Mouse (Mus musculus): ENCODE results near the gene Oasl1. TPM values are rescaled to one million over a fixed set of nuclear protein-coding genes. Genes with fewer than 3 reads are reported as not detected.
"Not testable (repeated sequence)": the region's sequence is repeated elsewhere in the genome, so short reads cannot be mapped to it uniquely, and the experiment has no call there.

The Oasl1 gene
- polyA plus RNA-seq, 2 experiments = 0.39 to 0.59 TPM

DNA sequence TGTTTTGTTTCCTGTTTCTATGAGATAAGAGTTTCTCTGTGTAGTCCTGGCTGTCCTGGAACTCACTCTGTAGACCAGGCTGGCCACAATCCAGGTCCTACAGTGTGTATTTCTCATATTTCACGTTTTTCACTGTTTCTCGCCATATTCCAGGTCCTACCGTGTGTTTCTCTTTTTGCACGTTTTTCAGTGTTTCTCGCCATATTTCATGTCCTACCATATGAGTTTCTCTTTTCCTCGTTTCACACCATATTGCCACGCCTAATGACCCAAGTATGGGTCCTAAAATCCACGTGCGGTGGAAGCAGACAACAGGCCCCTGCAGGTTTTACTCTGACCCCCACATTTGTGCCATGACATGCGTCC, 691 bp upstream of the Oasl1 start:
- Histone ChIP-seq H3K9ac (ENCODE audit: low read depth, low read length, severe bottlenecking) (no peak overlapping the region), H3K36me3 (ENCODE audit: control insufficient read depth, insufficient read depth, low read length) (no peaks in the 10 kb centered on the region), H3K4me2 (replicated peaks; ENCODE audit: low read depth, low read length, severe bottlenecking) (no peak overlapping the region), H3K27me3 (ENCODE audit: control insufficient read depth, insufficient read depth, low read length) (no peaks in the 10 kb centered on the region), H3K9me3 (ENCODE audit: control insufficient read depth, low read length) (no peaks in the 10 kb centered on the region), H3K4me3 (replicated peaks; ENCODE audit: low read length) (no peak overlapping the region), H3K4me1 (ENCODE audit: control insufficient read depth, insufficient read depth, low read length) (peaks cover 7% of the 10 kb centered on the region; the same call in 1 of the 2 replicates), H3K27ac (replicated peaks; ENCODE audit: low read depth, low read length) (no peak overlapping the region)
- DNase-seq (ENCODE audit: low spot score) (no peak), ATAC-seq (ENCODE audit: low FRiP score, low read depth) (no peak)
- TF ChIP-seq POLR2A (IDR thresholded peaks at IDR 0.05; ENCODE audit: borderline replicate concordance, extremely low read depth, insufficient read depth, insufficient read length) = no peak
- WGBS = 54% methylated on average over 10 of the region's 10 CpGs

DNA sequence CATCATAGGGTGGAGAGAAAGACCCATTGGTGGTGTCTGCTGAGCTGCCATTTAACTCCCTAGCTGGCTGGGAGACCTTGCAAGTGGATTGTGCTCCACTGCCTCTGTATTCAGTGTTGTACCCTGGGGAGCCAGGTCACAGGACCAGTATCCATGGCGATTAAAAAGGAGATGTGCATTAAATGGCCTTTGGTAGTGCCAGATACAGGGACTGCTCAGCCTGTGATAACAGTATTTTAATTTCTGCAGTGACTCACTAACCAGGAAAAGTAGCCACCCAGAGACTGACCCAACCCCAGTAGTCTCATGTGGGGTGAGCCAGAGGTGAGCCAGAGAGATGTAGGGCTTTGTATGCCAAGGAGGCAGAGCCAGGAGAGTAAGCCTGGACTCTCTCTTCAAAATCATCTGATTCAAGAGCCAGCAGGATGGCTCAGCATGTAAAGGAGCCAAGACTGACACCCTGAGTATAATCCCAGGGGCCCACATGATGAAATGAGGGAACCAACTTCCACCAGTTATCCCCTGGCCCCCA, 3.2 kb downstream of the Oasl1 start:
- DNase-seq (ENCODE audit: low spot score) (no peak), ATAC-seq (ENCODE audit: low FRiP score, low read depth) (no peak)
- 65% methylated on average over 1 of the region's 1 CpGs for WGBS
- no peak overlapping the region for H3K27ac ChIP-seq (replicated peaks; ENCODE audit: low read depth, low read length)
- H3K4me2 ChIP-seq (replicated peaks; ENCODE audit: low read depth, low read length, severe bottlenecking) = no peak overlapping the region
- TF ChIP-seq POLR2A (IDR thresholded peaks at IDR 0.05; ENCODE audit: borderline replicate concordance, extremely low read depth, insufficient read depth, insufficient read length) = no peak
- H3K9me3 ChIP-seq (ENCODE audit: control insufficient read depth, low read length) = no peaks in the 10 kb centered on the region
- H3K4me3 ChIP-seq (replicated peaks; ENCODE audit: low read length) = no peak overlapping the region
- no peak overlapping the region for H3K9ac ChIP-seq (ENCODE audit: low read depth, low read length, severe bottlenecking)
- peaks cover 7% of the 10 kb centered on the region; the same call in 1 of the 2 replicates for H3K4me1 ChIP-seq (ENCODE audit: control insufficient read depth, insufficient read depth, low read length)
- no peaks in the 10 kb centered on the region for H3K36me3 ChIP-seq (ENCODE audit: control insufficient read depth, insufficient read depth, low read length)
- no peaks in the 10 kb centered on the region for H3K27me3 ChIP-seq (ENCODE audit: control insufficient read depth, insufficient read depth, low read length)

DNA sequence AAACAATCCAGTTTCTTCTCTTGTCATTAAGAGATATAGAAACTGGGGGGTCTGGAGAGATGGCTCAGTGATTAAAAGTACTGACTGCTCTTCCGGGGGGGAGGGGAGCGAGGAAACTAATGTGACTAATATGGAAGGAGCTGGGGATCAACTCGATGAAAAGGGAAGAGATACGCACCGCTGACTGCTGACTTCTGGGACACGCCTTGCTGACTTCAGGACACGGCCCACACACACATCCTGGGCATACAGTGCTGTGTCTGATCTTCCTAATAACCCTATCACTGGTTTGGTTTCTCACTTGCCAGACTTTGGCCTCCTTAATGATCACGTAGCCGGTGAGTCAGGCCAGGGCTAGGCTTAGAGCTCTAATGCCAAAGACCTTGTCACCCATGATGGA, 3.7 kb downstream of the Oasl1 start:
- Histone ChIP-seq H3K36me3 (ENCODE audit: control insufficient read depth, insufficient read depth, low read length) (no peaks in the 10 kb centered on the region), H3K4me3 (replicated peaks; ENCODE audit: low read length) (no peak overlapping the region), H3K27ac (replicated peaks; ENCODE audit: low read depth, low read length) (no peak overlapping the region), H3K4me1 (ENCODE audit: control insufficient read depth, insufficient read depth, low read length) (peaks cover 7% of the 10 kb centered on the region; the same call in 1 of the 2 replicates), H3K9me3 (ENCODE audit: control insufficient read depth, low read length) (no peaks in the 10 kb centered on the region), H3K27me3 (ENCODE audit: control insufficient read depth, insufficient read depth, low read length) (no peaks in the 10 kb centered on the region), H3K4me2 (replicated peaks; ENCODE audit: low read depth, low read length, severe bottlenecking) (no peak overlapping the region), H3K9ac (ENCODE audit: low read depth, low read length, severe bottlenecking) (no peak overlapping the region)
- DNase-seq (ENCODE audit: low spot score) (no peak), ATAC-seq (ENCODE audit: low FRiP score, low read depth) (no peak)
- TF ChIP-seq POLR2A (IDR thresholded peaks at IDR 0.05; ENCODE audit: borderline replicate concordance, extremely low read depth, insufficient read depth, insufficient read length) = no peak
- 81% methylated on average over 9 of the region's 9 CpGs for WGBS

DNA sequence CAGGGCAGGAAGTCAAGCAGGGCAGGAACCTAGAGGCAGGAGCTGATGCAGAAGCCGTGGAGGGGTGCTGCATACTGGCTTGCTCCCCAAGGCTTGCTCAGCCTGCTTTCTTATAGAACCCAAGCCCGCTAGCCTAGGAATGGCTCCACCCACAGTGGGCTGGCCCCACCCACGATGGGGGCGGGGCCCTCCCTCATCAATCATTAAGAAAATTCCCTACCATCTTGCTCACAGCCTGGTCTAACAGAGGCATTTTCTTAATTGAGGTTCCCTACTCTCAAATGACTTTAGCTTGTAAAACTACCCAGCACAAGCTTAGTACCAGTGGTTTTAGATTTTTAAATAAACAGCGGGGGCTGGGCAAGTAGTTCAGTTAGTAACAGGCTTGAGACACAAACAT, 8.6 kb downstream of the Oasl1 start:
- Histone ChIP-seq H3K9ac (ENCODE audit: low read depth, low read length, severe bottlenecking) (no peak overlapping the region), H3K27me3 (ENCODE audit: control insufficient read depth, insufficient read depth, low read length) (no peaks in the 10 kb centered on the region), H3K4me1 (ENCODE audit: control insufficient read depth, insufficient read depth, low read length) (no peaks in the 10 kb centered on the region), H3K9me3 (ENCODE audit: control insufficient read depth, low read length) (no peaks in the 10 kb centered on the region), H3K36me3 (ENCODE audit: control insufficient read depth, insufficient read depth, low read length) (no peaks in the 10 kb centered on the region), H3K4me2 (replicated peaks; ENCODE audit: low read depth, low read length, severe bottlenecking) (no peak overlapping the region), H3K27ac (replicated peaks; ENCODE audit: low read depth, low read length) (no peak overlapping the region), H3K4me3 (replicated peaks; ENCODE audit: low read length) (no peak overlapping the region)
- no peak for ATAC-seq (ENCODE audit: low FRiP score, low read depth)
- no peak for DNase-seq (ENCODE audit: low spot score)
- 58% methylated on average over 4 of the region's 5 CpGs for WGBS
- no peak for TF ChIP-seq POLR2A (IDR thresholded peaks at IDR 0.05; ENCODE audit: borderline replicate concordance, extremely low read depth, insufficient read depth, insufficient read length)

DNA sequence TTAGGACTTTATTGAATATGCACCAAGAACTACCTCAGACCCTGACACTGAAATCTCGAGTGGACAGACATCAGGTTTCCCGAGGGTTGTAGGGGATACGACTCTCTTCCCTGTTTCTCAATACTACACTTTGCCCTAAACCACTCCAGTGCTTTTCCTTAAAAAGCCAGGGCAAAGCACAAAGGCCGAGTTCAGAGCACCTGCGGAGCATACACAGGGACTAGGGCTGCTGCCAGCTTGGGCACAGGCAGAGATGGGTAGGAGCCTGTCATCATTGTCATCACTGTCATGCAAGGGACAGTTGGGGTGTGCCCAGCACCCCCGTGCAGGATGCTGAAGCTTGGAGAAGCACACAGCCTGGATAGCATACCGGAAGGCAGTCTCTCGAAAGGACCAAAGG, 10.2 kb downstream of the Oasl1 start:
- DNase-seq (ENCODE audit: low spot score) = no peak
- Histone ChIP-seq H3K4me2 (replicated peaks; ENCODE audit: low read depth, low read length, severe bottlenecking) (no peak overlapping the region), H3K36me3 (ENCODE audit: control insufficient read depth, insufficient read depth, low read length) (no peaks in the 10 kb centered on the region), H3K4me1 (ENCODE audit: control insufficient read depth, insufficient read depth, low read length) (no peaks in the 10 kb centered on the region), H3K4me3 (replicated peaks; ENCODE audit: low read length) (no peak overlapping the region), H3K9ac (ENCODE audit: low read depth, low read length, severe bottlenecking) (no peak overlapping the region), H3K9me3 (ENCODE audit: control insufficient read depth, low read length) (no peaks in the 10 kb centered on the region), H3K27ac (replicated peaks; ENCODE audit: low read depth, low read length) (no peak overlapping the region), H3K27me3 (ENCODE audit: control insufficient read depth, insufficient read depth, low read length) (no peaks in the 10 kb centered on the region)
- no peak for TF ChIP-seq POLR2A (IDR thresholded peaks at IDR 0.05; ENCODE audit: borderline replicate concordance, extremely low read depth, insufficient read depth, insufficient read length)
- WGBS = 86% methylated on average over 8 of the region's 8 CpGs
- ATAC-seq (ENCODE audit: low FRiP score, low read depth) = no peak

DNA sequence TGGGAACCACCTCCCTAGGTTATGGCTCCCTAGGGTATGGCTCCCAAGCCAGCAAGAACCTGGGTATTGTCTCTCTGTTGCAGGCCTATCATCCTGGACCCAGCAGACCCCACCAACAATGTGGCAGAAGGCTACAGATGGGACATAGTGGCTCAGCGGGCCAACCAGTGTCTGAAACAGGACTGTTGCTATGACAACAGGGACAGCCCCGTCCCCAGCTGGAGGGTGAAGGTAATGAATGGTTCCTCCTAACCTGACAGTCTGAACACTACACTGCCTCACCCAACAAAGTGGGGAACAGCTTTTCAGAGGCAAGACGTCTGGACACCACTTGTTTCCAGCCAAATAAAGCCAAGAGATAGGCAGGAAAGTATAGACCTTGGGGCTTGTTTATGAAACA, 12.8 kb downstream of the Oasl1 start:
- Histone ChIP-seq H3K4me2 (replicated peaks; ENCODE audit: low read depth, low read length, severe bottlenecking) (no peak overlapping the region), H3K27ac (replicated peaks; ENCODE audit: low read depth, low read length) (no peak overlapping the region), H3K9ac (ENCODE audit: low read depth, low read length, severe bottlenecking) (no peak overlapping the region), H3K36me3 (ENCODE audit: control insufficient read depth, insufficient read depth, low read length) (no peaks in the 10 kb centered on the region), H3K9me3 (ENCODE audit: control insufficient read depth, low read length) (no peaks in the 10 kb centered on the region), H3K27me3 (ENCODE audit: control insufficient read depth, insufficient read depth, low read length) (no peaks in the 10 kb centered on the region), H3K4me3 (replicated peaks; ENCODE audit: low read length) (no peak overlapping the region), H3K4me1 (ENCODE audit: control insufficient read depth, insufficient read depth, low read length) (no peaks in the 10 kb centered on the region)
- no peak for DNase-seq (ENCODE audit: low spot score)
- ATAC-seq (ENCODE audit: low FRiP score, low read depth) = no peak
- TF ChIP-seq POLR2A (IDR thresholded peaks at IDR 0.05; ENCODE audit: borderline replicate concordance, extremely low read depth, insufficient read depth, insufficient read length) = no peak
- WGBS = 14% methylated on average over 3 of the region's 3 CpGs

DNA sequence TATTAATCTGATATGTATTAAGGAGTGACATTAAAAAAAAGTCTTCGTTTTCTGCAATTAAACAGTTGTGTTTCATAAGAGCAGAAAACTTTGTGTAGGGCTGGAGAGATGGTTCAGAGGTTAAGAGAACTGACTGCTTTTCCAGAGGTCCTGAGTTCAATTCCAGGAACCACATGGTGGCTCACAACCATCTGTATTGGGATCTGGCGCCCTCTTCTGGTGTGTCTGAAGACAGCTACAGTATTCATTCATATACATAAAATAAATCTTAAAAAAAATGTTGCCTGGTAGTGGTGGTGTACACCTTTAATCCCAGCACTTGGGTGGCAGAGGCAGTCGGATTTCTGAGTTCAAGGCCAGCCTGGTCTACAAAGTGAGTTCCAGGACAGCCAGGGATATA, 18.1 kb downstream of the Oasl1 start:
- not testable (repeated sequence) for H3K4me1 ChIP-seq (ENCODE audit: control insufficient read depth, insufficient read depth, low read length); H3K4me2 ChIP-seq (replicated peaks; ENCODE audit: low read depth, low read length, severe bottlenecking); H3K9me3 ChIP-seq (ENCODE audit: control insufficient read depth, low read length); H3K27ac ChIP-seq (replicated peaks; ENCODE audit: low read depth, low read length); DNase-seq (ENCODE audit: low spot score); H3K27me3 ChIP-seq (ENCODE audit: control insufficient read depth, insufficient read depth, low read length); H3K4me3 ChIP-seq (replicated peaks; ENCODE audit: low read length); H3K9ac ChIP-seq (ENCODE audit: low read depth, low read length, severe bottlenecking); ATAC-seq (ENCODE audit: low FRiP score, low read depth)
- H3K36me3 ChIP-seq (ENCODE audit: control insufficient read depth, insufficient read depth, low read length) = peaks cover 10% of the 10 kb centered on the region; the same call in 1 of the 2 replicates
- 62% methylated on average over 3 of the region's 3 CpGs for WGBS
